Mouse (Mus musculus): ENCODE data around the gene Nhlh2. TPM values are rescaled to one million over a fixed set of nuclear protein-coding genes. Genes with fewer than 3 reads are reported as not detected.
A peak's percentile ranks its signal among the peaks of the same experiment; 100 is the strongest.

The Nhlh2 gene
- polyA plus RNA-seq (2015; fragmentation: Nextera tagmentation; extraction: Ambion mirVana): 25.6 and 32.3 TPM in 2 replicates

DNA sequence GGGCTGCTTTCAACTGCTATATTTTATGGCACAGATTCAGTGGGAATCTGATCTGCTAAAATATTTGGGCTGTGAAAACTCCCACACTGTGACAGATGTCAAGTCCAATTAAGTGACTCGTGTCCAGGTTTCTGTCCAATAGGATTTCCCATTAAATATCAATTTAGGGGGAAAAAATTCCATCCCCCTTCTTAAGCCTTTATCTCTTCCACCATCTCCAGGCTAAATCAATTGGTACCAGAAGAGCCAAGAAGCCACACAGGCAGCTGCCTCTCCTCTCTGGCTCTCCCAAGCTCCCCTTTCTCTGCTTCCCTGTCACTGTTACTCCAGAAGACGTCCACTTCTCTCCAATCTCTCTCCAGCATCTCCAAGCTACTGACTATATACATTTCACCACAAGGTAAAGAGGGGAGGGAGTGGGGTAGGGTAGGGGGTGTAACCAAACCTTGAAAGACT is at the start of gene Nhlh2:
TSS of gene Nhlh2 (plus strand) at position 151 of the 456 bp plus-strand sequence.
- Histone ChIP-seq H3K4me3 (ENCODE audit: low read length) (peak within 1 kb of the TSS; percentile 57), H3K36me3 (ENCODE audit: control insufficient read depth, insufficient read depth, low read length) (no peaks in the 10 kb centered on the region), H3K27ac (ENCODE audit: low read depth, low read length) (peak within 1 kb of the TSS; percentile 95), H3K27me3 (replicated peaks; ENCODE audit: control insufficient read depth, insufficient read depth, low read length) (0 out of 2 replicates have a peak, but pooled peaks cover 2% of the 10 kb centered on the region), H3K4me2 (ENCODE audit: low read length) (peak within 1 kb of the TSS; percentile 77), H3K4me1 (ENCODE audit: control insufficient read depth, insufficient read depth, low read depth, low read length) (peaks cover 14% of the 10 kb centered on the region), H3K9me3 (ENCODE audit: control insufficient read depth, low read length) (no peaks in the 10 kb centered on the region), H3K9ac (ENCODE audit: low read depth, low read length) (peak within 1 kb of the TSS; percentile 82)
- 13% methylated on average over 2 of the region's 2 CpGs for WGBS
- peak; percentile 57 for ATAC-seq

DNA sequence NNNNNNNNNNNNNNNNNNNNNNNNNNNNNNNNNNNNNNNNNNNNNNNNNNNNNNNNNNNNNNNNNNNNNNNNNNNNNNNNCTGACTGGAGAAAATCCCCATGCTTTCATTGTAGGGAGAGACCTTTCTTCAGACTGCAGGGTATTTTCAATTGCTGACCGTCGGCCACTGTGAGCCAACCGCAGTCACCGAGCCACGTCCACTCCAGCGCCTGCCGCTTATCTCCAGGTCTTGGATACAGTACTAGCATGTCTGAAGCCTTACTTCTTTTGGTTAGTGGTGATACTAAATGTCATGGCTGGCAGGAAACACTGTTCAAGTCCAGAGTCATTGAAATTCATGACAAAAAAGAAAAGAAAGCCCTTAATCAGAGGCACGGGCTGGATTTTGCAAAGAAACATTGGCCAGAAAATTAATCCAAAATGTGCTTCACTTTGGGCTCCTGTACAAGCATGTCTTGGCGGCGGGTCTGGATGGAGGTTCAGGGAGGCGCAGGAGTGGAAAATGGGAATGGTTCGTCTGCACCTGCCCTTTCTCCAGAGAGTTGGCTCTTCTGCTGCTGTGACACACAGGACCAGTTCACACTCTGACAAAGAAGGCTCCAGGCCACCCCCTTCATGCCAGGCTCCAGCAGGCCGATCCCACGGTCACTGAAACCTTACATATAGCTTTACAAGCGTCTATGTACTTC is 48.6 kb upstream of the Nhlh2 start:
- H3K27ac ChIP-seq (ENCODE audit: low read depth, low read length): no peak overlapping the region
- H3K9ac ChIP-seq (ENCODE audit: low read depth, low read length): no peak overlapping the region
- ATAC-seq: no peak
- 76% methylated on average over 15 of the region's 15 CpGs for WGBS
- H3K36me3 ChIP-seq (ENCODE audit: control insufficient read depth, insufficient read depth, low read length): no peaks in the 10 kb centered on the region
- no peaks in the 10 kb centered on the region for H3K9me3 ChIP-seq (ENCODE audit: control insufficient read depth, low read length)
- H3K4me2 ChIP-seq (ENCODE audit: low read length): no peak overlapping the region
- H3K27me3 ChIP-seq (replicated peaks; ENCODE audit: control insufficient read depth, insufficient read depth, low read length): no peaks in the 10 kb centered on the region
- peaks cover 6% of the 10 kb centered on the region for H3K4me1 ChIP-seq (ENCODE audit: control insufficient read depth, insufficient read depth, low read depth, low read length)
- no peak overlapping the region for H3K4me3 ChIP-seq (ENCODE audit: low read length)

DNA sequence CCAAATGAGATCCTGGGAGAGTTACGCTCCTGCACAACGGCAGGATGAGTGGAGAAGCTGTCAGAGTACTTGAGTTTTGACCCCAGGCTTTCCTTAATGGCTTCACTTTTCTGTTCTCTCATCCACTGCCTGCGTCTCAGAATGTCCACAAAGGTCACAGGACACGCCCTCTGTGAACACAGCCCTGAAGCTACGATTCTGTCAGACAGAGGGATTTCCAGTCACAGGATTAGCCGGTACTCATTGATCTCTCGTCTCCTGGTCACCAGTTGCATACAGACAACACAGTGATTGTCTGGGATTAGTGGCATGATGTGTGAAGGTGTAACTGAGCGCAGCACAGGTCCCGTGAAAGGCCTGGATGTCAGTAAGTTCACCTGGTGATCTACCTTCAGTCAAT is 46.4 kb upstream of the Nhlh2 start:
- no peaks in the 10 kb centered on the region for H3K27me3 ChIP-seq (replicated peaks; ENCODE audit: control insufficient read depth, insufficient read depth, low read length)
- no peak for ATAC-seq
- H3K27ac ChIP-seq (ENCODE audit: low read depth, low read length): no peak overlapping the region
- no peak overlapping the region for H3K4me2 ChIP-seq (ENCODE audit: low read length)
- H3K9me3 ChIP-seq (ENCODE audit: control insufficient read depth, low read length): no peaks in the 10 kb centered on the region
- H3K36me3 ChIP-seq (ENCODE audit: control insufficient read depth, insufficient read depth, low read length): no peaks in the 10 kb centered on the region
- peaks cover 18% of the 10 kb centered on the region for H3K4me1 ChIP-seq (ENCODE audit: control insufficient read depth, insufficient read depth, low read depth, low read length)
- no peak overlapping the region for H3K4me3 ChIP-seq (ENCODE audit: low read length)
- H3K9ac ChIP-seq (ENCODE audit: low read depth, low read length): no peak overlapping the region
- 31% methylated on average over 9 of the region's 9 CpGs for WGBS

- no peaks in the 10 kb centered on the region for H3K9me3 ChIP-seq (ENCODE audit: control insufficient read depth, low read length)
- peaks cover 18% of the 10 kb centered on the region for H3K4me1 ChIP-seq (ENCODE audit: control insufficient read depth, insufficient read depth, low read depth, low read length)
- no peak overlapping the region for H3K4me3 ChIP-seq (ENCODE audit: low read length)
- no peaks in the 10 kb centered on the region for H3K27me3 ChIP-seq (replicated peaks; ENCODE audit: control insufficient read depth, insufficient read depth, low read length)
- H3K36me3 ChIP-seq (ENCODE audit: control insufficient read depth, insufficient read depth, low read length): no peaks in the 10 kb centered on the region
- 26% methylated on average over 7 of the region's 7 CpGs for WGBS
- peak; percentile 43; the same call in 1 of the 2 replicates for ATAC-seq
- no peak overlapping the region for H3K27ac ChIP-seq (ENCODE audit: low read depth, low read length)
- H3K4me2 ChIP-seq (ENCODE audit: low read length): no peak overlapping the region
- no peak overlapping the region for H3K9ac ChIP-seq (ENCODE audit: low read depth, low read length)
These were observed 45.5 kb upstream of the Nhlh2 start for GRCm38 (mm10) chr3:101964352-101964751.

DNA sequence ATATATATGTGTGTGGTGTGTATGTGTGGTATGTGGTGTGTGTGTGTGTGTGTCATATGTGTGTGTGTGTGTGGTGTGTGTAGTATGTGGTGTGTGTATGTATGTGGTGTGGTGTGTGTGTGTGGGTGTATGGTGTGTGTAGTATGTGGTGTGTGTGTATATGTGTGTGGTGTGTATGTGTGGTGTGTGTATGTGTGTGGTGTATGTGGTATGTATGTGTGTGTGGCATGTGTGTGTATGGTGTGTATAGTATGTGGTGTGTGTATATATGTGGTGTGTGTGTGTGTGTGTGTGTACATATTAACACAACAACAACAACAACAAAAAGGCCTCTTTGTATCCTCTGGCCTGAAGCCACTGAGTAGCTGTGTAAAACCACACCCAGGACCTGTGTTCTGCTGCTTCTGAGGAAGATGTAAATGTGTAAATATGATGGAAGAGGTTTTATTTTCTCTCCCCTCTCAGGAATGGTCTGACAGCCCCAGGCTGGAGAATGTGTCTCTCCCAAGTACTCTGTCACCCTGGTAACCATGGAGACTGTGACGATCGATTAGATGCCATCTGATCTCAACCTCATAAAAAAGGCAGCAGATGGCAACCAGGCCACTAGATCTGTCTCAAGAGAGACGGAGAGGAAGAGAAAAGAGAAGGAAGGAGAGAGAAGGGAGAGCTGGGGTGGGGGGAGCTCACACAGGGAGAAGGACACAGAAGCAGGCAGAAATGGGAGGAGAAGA is 42.9 kb upstream of the Nhlh2 start:
- H3K9ac ChIP-seq (ENCODE audit: low read depth, low read length): peak overlapping the region; percentile 28; the same call in 1 of the 2 replicates
- ATAC-seq: peak; percentile 74
- H3K4me1 ChIP-seq (ENCODE audit: control insufficient read depth, insufficient read depth, low read depth, low read length): peaks cover 18% of the 10 kb centered on the region

DNA sequence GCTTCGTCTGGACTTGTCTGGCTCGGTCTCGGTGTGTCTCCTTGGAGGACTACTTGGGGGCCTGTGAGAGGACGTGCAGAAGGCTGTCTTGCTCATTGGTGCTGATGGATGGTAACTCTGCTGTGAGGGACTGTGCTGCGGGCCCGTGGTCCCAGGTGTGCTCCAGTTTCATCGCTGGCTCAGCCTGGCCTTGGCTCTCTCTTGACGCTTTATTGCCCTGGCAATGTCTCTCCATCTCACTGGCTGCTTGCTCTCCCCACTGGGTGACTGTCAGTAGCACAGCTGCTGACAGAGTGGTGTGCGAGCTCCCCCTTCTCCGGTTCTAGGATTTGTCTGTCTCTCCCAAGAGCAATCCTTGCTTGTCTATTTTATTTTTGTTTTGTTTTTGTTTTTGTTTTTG is 34.5 kb upstream of the Nhlh2 start:
- no peaks in the 10 kb centered on the region for H3K9me3 ChIP-seq (ENCODE audit: control insufficient read depth, low read length)
- no peaks in the 10 kb centered on the region for H3K27me3 ChIP-seq (replicated peaks; ENCODE audit: control insufficient read depth, insufficient read depth, low read length)
- H3K4me2 ChIP-seq (ENCODE audit: low read length): no peak overlapping the region
- H3K27ac ChIP-seq (ENCODE audit: low read depth, low read length): no peak overlapping the region
- no peak overlapping the region for H3K4me3 ChIP-seq (ENCODE audit: low read length)
- no peak overlapping the region for H3K9ac ChIP-seq (ENCODE audit: low read depth, low read length)
- no peaks in the 10 kb centered on the region for H3K36me3 ChIP-seq (ENCODE audit: control insufficient read depth, insufficient read depth, low read length)
- H3K4me1 ChIP-seq (ENCODE audit: control insufficient read depth, insufficient read depth, low read depth, low read length): no peaks in the 10 kb centered on the region; the same call in 1 of the 2 replicates
- WGBS: 62% methylated on average over 10 of the region's 10 CpGs
- peak; percentile 50; the same call in 1 of the 2 replicates for ATAC-seq

More for the DNA sequence above, 42.9 kb upstream of the Nhlh2 start:
- no peak overlapping the region for H3K4me2 ChIP-seq (ENCODE audit: low read length)
- H3K36me3 ChIP-seq (ENCODE audit: control insufficient read depth, insufficient read depth, low read length): no peaks in the 10 kb centered on the region
- WGBS: 10% methylated on average over 3 of the region's 3 CpGs
- H3K27me3 ChIP-seq (replicated peaks; ENCODE audit: control insufficient read depth, insufficient read depth, low read length): no peaks in the 10 kb centered on the region
- H3K9me3 ChIP-seq (ENCODE audit: control insufficient read depth, low read length): no peaks in the 10 kb centered on the region
- no peak overlapping the region for H3K4me3 ChIP-seq (ENCODE audit: low read length)
- H3K27ac ChIP-seq (ENCODE audit: low read depth, low read length): peak overlapping the region; percentile 71

GRCm38 (mm10) chr3:101978299-101978994 is 31.4 kb upstream of the Nhlh2 start:
- 51% methylated on average over 10 of the region's 10 CpGs for WGBS

DNA sequence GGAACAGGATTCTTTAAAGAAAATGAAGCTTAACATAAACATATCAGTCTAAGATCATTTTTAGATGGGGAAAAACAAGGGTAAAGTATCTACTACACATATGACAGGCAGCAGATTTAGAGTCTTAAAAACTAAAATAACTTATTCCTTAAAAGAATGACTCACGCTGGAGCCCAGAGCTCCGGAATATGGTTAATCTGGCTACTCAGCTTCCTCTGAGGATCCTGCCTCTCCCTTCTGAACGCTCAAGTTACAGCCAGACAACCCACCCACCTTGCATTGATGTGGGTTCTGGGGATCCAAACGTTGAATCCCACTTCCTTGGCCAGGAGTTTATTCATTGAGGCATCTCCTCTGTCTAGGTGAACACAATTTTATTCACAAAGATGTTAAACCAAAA is 26.0 kb upstream of the Nhlh2 start:
- Histone ChIP-seq H3K9ac (ENCODE audit: low read depth, low read length) (no peak overlapping the region), H3K36me3 (ENCODE audit: control insufficient read depth, insufficient read depth, low read length) (no peaks in the 10 kb centered on the region), H3K4me3 (ENCODE audit: low read length) (no peak overlapping the region), H3K9me3 (ENCODE audit: control insufficient read depth, low read length) (no peaks in the 10 kb centered on the region), H3K4me1 (ENCODE audit: control insufficient read depth, insufficient read depth, low read depth, low read length) (no peaks in the 10 kb centered on the region), H3K4me2 (ENCODE audit: low read length) (no peak overlapping the region), H3K27me3 (replicated peaks; ENCODE audit: control insufficient read depth, insufficient read depth, low read length) (no peaks in the 10 kb centered on the region), H3K27ac (ENCODE audit: low read depth, low read length) (no peak overlapping the region)
- no peak for ATAC-seq
- WGBS: 67% methylated on average over 4 of the region's 4 CpGs

More at GRCm38 (mm10) chr3:101978299-101978994, 31.4 kb upstream of the Nhlh2 start:
- Histone ChIP-seq H3K4me2 (ENCODE audit: low read length) (no peak overlapping the region), H3K27ac (ENCODE audit: low read depth, low read length) (0 out of 2 replicates have a peak overlapping the region, but pooled peaks have one; percentile 24), H3K9ac (ENCODE audit: low read depth, low read length) (no peak overlapping the region), H3K4me3 (ENCODE audit: low read length) (no peak overlapping the region), H3K27me3 (replicated peaks; ENCODE audit: control insufficient read depth, insufficient read depth, low read length) (no peaks in the 10 kb centered on the region), H3K9me3 (ENCODE audit: control insufficient read depth, low read length) (no peaks in the 10 kb centered on the region), H3K4me1 (ENCODE audit: control insufficient read depth, insufficient read depth, low read depth, low read length) (no peaks in the 10 kb centered on the region; the same call in 1 of the 2 replicates), H3K36me3 (ENCODE audit: control insufficient read depth, insufficient read depth, low read length) (no peaks in the 10 kb centered on the region)
- peak; percentile 32; the same call in 1 of the 2 replicates for ATAC-seq
